Mouse (Mus musculus) CD8-positive naive resting alpha-beta T cell, adult 2 months (primary cell): Measurements from ENCODE around the gene Asap3.

Experiments
- DNase-seq, 2 experiments: peaks; one replicate each; pipeline ENCODE4 v3.0.0; 2022; ENCODE audit warnings: low read depth in 2 of 2, low spot score in 2 of 2

Gene Asap3

DNA sequence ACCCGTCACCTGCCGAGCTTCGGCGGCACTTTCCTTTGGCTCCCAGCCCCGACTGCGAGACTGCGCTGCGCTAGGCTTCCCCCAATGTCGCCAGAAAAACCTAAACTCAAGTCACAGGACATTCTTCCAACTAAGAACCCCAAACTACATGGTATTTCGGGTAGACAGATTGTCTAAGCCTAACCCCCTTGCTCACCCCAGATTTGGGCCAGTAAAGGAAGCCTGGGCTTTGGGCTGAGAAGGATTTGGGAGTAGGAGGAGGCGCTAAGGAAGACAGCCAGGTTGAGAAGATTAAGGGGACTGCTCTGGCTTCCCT lies 43.1 kb downstream of the Asap3 start:
- DNase-seq: no peak

- no peak for DNase-seq
These were observed 43.6 kb downstream of the Asap3 start for GRCm38 (mm10) chr4:136249780-136250179.

- no peak for DNase-seq
These were observed 49.8 kb downstream of the Asap3 start for GRCm38 (mm10) chr4:136255919-136256318.

DNA sequence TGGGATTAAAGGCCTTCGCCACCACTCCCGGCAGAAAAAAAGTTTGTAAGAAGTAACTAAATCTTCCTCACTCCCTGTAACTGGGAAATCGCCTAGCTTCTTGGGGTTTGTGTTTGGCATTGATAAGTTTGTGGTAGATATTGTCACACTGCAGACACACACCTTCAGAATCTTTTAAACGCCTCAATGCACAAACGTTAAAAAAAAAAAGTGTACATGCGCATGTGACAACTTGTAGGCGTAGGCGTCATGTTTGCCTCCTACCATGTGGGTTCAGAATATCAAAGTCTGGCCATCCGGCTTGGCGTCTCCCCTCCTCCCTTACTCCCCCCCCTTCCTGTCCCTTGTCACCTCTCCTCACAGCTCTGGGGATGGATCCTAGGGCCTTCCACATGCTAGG lies 50.5 kb downstream of the Asap3 start:
- no peak for DNase-seq

DNA sequence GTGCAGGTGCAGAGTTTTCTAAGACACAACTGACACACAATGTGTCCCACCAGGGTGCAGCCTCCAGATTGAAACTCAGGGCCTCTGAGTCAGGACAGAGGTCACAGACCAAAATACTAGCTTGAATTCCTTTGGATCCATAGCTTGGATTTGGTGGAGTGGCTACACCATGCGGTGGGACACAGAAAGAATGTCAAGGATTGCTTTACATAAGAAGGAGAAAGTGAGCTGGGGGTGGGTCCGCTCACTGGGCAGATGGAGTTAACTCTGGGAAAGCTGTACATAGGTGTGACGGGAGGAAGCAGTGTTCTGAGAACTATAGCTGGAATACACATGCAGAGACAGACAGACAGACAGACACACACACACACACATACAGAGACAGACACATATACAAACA lies 53.8 kb downstream of the Asap3 start:
- no peak for DNase-seq

GRCm38 (mm10) chr4:136260491-136261180 lies 54.5 kb downstream of the Asap3 start:
- DNase-seq: peak; percentile 80 to 83

DNA sequence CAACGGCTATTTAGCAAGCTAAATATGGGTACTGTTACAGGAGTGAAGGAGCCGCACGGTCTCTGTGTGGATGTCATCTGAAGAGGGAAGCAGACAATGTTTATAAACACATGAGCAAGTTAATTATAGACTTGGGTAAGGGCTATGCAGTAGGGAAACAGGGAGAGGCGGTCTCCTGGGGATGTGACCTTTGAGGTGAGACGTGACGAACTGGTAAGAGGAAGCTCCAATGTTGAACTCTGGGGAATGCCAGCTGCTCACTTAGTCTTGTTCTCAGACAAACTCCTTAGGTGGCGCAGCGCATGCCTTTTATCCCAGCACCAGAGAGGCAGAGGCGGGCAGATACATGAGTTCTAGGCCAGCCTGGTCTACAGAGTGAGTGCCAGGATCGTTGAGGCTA lies 55.7 kb downstream of the Asap3 start:
- no peak for DNase-seq

- DNase-seq: no peak
These were observed 57.4 kb downstream of the Asap3 start for GRCm38 (mm10) chr4:136263555-136263954.

GRCm38 (mm10) chr4:136266716-136267343 lies 60.7 kb downstream of the Asap3 start:
- peak; percentile 47 to 67 for DNase-seq

- no peak for DNase-seq
These were observed 62.7 kb downstream of the Asap3 start for GRCm38 (mm10) chr4:136268912-136269311.

- no peak for DNase-seq
These were observed 64.5 kb downstream of the Asap3 start for GRCm38 (mm10) chr4:136270648-136271047.

- no peak for DNase-seq
These were observed 74.9 kb downstream of the Asap3 start for GRCm38 (mm10) chr4:136281097-136281496.

DNA sequence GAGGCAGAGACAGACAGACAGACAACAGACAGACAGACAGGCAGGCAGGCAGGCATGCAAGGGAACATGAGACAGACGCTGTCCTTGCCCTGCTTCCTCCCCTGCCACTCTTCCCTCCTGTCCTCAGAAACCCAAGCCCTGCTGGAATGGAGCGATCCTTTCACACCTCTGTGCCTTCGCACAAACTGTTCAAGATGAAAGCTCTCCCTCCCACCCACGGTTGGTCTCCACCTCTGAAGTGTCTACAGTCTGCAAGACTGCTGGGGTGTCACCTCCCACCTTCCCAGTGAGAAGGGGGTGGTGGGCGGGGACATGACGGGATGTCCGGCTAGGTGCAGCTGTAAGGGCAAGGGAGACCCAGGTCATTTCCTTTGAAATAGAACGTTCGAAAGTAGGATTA lies 75.4 kb downstream of the Asap3 start:
- no peak for DNase-seq

DNA sequence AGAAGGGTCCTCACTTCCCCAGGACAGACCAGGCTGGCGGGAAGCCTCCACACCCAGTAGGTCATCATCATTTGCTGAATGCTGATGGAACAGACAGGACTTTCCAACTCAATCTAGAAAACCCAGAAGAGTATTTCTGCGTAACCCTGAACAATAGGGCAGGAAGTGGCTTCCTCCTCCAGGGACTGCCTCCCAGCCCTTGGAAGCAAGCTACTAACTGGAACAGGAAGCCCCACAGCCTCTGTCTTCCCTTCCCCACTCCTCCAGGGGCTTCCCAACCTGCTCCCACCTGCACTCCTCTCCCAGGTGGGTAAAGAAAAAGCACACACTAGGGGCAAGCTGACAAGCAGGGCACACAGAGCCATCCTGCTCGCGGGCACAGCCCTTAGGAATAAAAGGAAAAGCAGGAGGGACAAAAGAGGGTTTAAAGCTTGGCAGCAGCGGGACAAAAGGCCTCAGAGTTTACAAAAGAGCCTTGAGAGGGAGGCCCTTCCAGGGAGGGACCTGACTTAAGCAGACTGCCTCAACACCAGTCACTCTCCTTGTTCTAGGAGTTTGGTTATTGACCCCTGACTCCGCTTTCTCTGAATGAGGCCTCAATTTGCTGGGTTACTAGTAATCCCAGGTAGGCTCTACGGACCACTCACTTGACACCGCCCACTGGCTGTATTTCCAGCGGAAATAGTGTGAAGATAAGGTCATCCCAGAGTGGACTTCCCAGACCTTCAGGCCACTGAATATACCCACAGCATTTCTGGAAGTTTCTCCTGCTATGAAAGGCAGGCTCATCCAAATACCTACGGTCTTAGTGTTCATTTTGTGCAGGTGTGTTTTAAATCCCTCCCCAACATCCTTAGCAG lies 76.7 kb downstream of the Asap3 start:
- no peak for DNase-seq

DNA sequence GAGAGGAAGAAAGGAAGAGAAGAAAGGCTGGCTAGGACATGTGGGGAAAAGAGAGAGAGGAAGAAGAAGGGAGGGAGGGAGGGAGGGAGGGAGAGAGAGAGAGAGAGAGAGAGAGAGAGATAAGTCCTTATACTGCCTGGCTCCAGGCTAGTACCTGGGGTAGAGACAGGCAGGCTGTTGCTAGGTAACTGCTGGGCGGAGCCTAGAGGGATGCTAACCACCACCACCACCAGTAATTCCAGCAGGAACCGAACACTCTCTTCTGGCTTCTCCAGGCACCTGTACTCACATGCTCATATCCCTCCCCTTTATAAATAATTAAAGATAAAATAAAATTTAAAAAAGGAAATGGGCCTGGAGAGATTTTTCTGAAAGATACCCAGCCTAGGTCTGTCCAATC lies 77.6 kb downstream of the Asap3 start:
- no peak for DNase-seq

DNA sequence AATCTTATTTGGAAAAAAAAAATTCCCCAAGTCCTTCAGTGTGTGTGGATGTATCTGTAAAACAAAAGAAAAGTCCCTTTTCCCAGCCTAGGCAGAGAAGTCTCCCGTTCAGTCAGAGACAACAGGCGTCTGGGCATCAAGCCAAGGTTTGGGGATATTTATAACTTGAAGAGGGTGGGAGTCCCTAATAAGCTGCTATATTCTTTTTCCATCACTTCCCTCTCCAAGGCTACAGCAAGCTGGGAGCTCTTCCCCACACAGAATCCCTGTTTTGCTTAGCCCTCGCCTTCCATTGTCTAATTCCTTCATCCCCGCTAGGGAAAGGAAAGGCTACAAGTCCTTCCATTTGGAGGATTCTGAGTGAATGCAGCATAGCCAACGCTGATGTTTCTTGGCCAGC lies 78.3 kb downstream of the Asap3 start, which contains the start of gene Zfp46:
Zfp46 (plus strand) TSS at position 229 of the 400 bp plus-strand sequence.
- no peak for DNase-seq

- DNase-seq: no peak
These were observed 78.7 kb downstream of the Asap3 start for GRCm38 (mm10) chr4:136284891-136285290.

- DNase-seq: peak; percentile 78 to 86
These were observed 79.2 kb downstream of the Asap3 start for GRCm38 (mm10) chr4:136285348-136285810.

DNA sequence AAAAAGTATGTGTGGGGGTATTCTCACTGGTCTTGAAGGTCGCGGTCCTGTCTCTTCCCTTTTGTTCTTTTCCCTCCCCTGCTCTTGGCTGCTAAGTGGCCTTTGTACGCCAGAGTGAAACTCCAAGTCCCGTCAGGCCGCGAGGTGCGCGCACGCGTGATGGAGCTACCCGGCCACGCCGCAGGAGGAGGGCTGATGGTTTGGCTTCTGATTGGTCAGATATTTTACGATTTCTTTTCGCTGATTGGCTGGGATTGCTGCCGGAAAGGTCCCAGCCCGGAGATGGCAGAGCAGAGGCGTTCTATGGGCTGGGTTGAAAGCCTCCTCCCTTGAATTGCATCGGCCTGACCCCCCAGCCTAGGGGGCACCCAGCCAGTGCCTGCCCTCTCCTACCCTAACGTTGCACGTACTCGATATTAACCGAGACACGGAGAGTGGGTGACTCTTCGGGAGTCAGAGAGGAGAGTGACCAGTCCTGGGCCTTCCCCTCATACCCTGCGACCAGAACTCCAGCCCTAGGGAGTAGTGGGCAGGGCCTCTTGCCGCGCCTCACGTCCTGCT lies 79.7 kb downstream of the Asap3 start:
- DNase-seq: peak; percentile 90 to 94

- DNase-seq: no peak
These were observed 84.0 kb downstream of the Asap3 start for GRCm38 (mm10) chr4:136289918-136290780.
